8 mouse cellular contexts compared by ENCODE assay signal in genomic region chr7:81858968-81859721, GRCm38 (mm10). TPM values are rescaled to one million over a fixed set of nuclear protein-coding genes. Genes with fewer than 3 reads are reported as not detected.
DNase-seq lines count a peak whose midpoint lies in the region; ATAC-seq and TF ChIP-seq lines count a peak whose summit lies in the region.

Gene Tm6sf1 (plus strand): TSS chr7:81859001.

- peak within 1 kb of the TSS; percentile 94 for H3K4me2 ChIP-seq in intestine, embryonic 16.5 days (ENCODE audit: low read depth, low read length)
- peak within 1 kb of the TSS; percentile 71 for H3K4me2 ChIP-seq in liver, embryonic 13.5 days

- H3K36me3 ChIP-seq in intestine, embryonic 16.5 days (ENCODE audit: control insufficient read depth, insufficient read depth, low read length): no peaks in the 10 kb centered on the region
- no peaks in the 10 kb centered on the region for H3K36me3 ChIP-seq in liver, embryonic 13.5 days

- H3K4me1 ChIP-seq in intestine, embryonic 16.5 days (ENCODE audit: control insufficient read depth, insufficient read depth, low read length): no peaks in the 10 kb centered on the region; the same call in 1 of the 2 replicates
- peaks cover 30% of the 10 kb centered on the region for H3K4me1 ChIP-seq in liver, embryonic 13.5 days (replicated peaks)

- H3K9me3 ChIP-seq in intestine, embryonic 16.5 days (ENCODE audit: control insufficient read depth, low read length): no peaks in the 10 kb centered on the region
- no peaks in the 10 kb centered on the region for H3K9me3 ChIP-seq in liver, embryonic 13.5 days (replicated peaks)

- H3K27ac ChIP-seq in intestine, embryonic 16.5 days (ENCODE audit: low read length): peak within 1 kb of the TSS; percentile 16
- peak within 1 kb of the TSS; percentile 53 for H3K27ac ChIP-seq in liver, embryonic 13.5 days

- no peak for TF ChIP-seq POLR2A in brain, embryonic 14.5 days (IDR thresholded peaks at IDR 0.05; ENCODE audit: borderline replicate concordance, extremely low read depth, insufficient read depth, insufficient read length, poor library complexity, severe bottlenecking)

- TF ChIP-seq CTCF in brain, embryonic 14.5 days (IDR thresholded peaks at IDR 0.05; ENCODE audit: borderline replicate concordance, extremely low read depth, insufficient read depth, insufficient read length): no peak

- WGBS in intestine, embryonic 16.5 days: under 1% methylated on average over 63 of the region's 64 CpGs
- WGBS in liver, embryonic 13.5 days (ENCODE audit: insufficient replicate concordance): under 1% methylated on average over 64 of the region's 64 CpGs

- peak; percentile 69 for ATAC-seq in intestine, embryonic 16.5 days
- peak; percentile 32; the same call in 1 of the 2 replicates for ATAC-seq in liver, embryonic 13.5 days (ENCODE audit: low read depth)

- peaks cover 25% of the 10 kb centered on the region for H3K27me3 ChIP-seq in intestine, embryonic 16.5 days (replicated peaks; ENCODE audit: control insufficient read depth, insufficient read depth, low read length)
- peaks cover 78% of the 10 kb centered on the region for H3K27me3 ChIP-seq in liver, embryonic 13.5 days

- H3K4me3 ChIP-seq in intestine, embryonic 16.5 days (ENCODE audit: low read length): peak within 1 kb of the TSS; percentile 61
- peak within 1 kb of the TSS; percentile 61 for H3K4me3 ChIP-seq in liver, embryonic 13.5 days (replicated peaks)

- H3K9ac ChIP-seq in intestine, embryonic 16.5 days (ENCODE audit: low read depth, low read length): peak within 1 kb of the TSS; percentile 71
- H3K9ac ChIP-seq in liver, embryonic 13.5 days: peak within 1 kb of the TSS; percentile 50

- peak; percentile 56 for DNase-seq in ovary, adult 18-20 months (ENCODE audit: low spot score)
- no peak for DNase-seq in ovary, postnatal 14 days (ENCODE audit: low spot score)
- DNase-seq in brain, embryonic 14.5 days (ENCODE audit: low read depth): peak; percentile 59
- DNase-seq in gastrocnemius, postnatal 4 days (ENCODE audit: low spot score in 2 of 2): peak; percentile 29 to 57
- DNase-seq in liver, embryonic 13.5 days: no peak
- peak; percentile 26 to 40 for DNase-seq in natural killer cell, adult 2 months (ENCODE audit: low spot score in 2 of 2)
- DNase-seq in thymus, postnatal 4 days: peak; percentile 76

RNA-seq across cellular contexts. Expression of gene Tm6sf1, which starts in this region (rescaled TPM):
- 16.7 and 19.0 TPM in 2 replicates for polyA plus RNA-seq in brain, embryonic 14.5 days (2012; rRNA removed)
- total RNA-seq in gastrocnemius, postnatal 4 days (2021): 100 to 1,000 TPM in 1 of 2 experiments, 10 to 100 TPM in 1; 92.9 to 136 TPM
- 18.0 TPM in 2 replicates for polyA plus RNA-seq in intestine, embryonic 16.5 days (2015; fragmentation: Nextera tagmentation; extraction: Ambion mirVana)
- 6.9 and 7.5 TPM in 2 replicates for polyA plus RNA-seq in liver, embryonic 13.5 days (2015; fragmentation: Nextera tagmentation; extraction: Ambion mirVana)

Comparison
In these comparisons a context has a peak if more than half of its experiments do, and no peak if none do; other contexts are left out.
1. DNase-seq: peak in ovary, adult 18-20 months (single experiment), brain, embryonic 14.5 days (single experiment), gastrocnemius, postnatal 4 days (2 of 2), natural killer cell, adult 2 months (2 of 2) and thymus, postnatal 4 days (single experiment); none in ovary, postnatal 14 days (single experiment) and liver, embryonic 13.5 days (single experiment).